Mouse (Mus musculus): ENCODE measurements around the gene Mrpl14.

Gene Mrpl14

DNA sequence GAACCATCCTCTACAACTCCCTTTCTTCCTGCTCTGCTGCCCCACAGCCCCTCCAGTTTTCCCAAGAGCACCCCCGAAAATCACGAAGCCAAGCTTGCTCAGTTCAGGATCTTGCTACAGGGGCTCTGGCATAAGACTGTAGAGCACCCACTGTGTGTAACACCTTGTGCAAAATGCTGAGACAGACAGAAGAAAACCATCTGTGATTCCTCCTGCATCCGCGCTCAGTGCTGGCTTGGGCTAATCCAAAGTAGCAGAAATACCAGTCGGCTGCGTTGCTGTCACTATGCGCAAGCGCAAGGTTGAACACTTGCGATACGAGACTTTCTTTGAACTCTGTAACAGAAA lies 38.4 kb downstream of the Mrpl14 start:
- no peak for DNase-seq (ENCODE audit: low spot score in 2 of 2)

DNA sequence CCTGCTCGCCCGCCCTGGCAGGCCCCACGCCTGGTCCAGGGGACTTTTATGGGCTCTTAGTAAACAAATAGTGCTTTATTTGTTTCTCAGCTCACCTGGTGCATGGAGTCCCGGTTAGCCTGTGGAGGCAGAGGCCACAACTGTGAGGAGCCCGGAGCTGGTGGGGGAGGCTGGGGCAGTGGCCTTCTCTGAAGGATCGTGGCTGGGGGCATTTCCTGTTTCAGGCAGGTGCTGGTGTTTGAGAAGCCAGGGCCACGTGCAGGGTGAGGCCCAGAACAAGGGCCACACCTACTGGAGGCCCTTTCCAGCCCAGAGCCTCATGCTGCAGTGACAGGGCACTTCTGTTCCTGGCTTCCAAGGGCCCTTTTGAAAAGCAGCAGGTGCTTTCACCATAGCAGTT lies 40.1 kb downstream of the Mrpl14 start:
- no peak for DNase-seq (ENCODE audit: low spot score in 2 of 2)

DNA sequence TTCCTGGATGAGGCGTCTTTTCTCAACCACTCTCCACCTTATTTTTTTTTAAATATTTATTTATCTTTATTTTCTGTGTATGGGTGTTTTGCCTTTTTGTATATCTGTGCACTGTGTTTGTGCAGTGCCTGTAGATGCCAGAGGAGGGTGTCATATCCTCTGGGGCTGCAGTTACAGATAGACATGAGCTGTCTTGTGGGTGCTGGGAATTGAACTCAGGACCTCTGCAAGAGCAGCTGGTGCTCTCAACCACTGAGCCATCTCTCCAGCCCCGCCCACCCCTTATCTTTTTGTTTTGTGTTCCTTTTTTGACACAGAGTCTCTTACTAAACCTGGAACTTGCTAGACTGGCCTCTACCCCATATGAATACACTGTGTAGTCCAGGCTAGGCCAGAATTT lies 41.4 kb downstream of the Mrpl14 start:
- no peak for DNase-seq (ENCODE audit: low spot score in 2 of 2)

DNA sequence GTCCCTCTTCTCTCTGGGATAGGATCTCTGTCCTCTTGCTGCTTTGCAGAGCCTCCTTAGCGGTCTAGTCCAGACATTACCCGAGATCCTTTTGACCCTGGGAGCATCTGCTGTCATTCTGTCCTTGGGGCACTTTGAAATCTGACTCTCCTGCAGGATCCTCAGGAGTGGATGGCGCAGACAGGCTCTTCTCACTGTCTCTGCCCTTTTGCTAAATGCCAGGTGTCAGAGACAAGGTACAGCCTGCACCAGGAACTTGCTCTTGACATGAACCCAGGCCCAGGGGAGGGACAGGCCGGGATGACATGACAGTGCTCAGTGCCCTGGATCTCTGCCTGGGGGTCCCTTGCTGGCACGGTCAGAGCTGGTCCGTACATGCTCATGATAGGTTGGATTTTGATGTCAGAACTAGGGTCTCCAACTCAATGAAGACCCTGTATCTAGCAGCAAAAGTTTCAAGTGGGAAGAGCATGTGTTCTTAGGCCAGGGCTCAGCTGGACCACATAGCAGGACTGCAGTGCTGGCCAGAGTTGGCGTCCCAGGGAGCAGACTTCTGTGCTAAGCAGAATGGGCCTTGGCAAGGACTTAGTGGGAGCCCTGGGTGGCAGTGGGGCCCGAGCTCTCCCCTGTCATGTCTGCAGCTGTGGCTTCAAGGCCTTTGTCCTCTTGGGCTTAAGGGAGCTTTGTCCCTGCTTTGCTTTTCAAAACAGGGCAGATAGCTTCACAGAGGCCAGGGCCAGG lies 42.0 kb downstream of the Mrpl14 start:
- no peak for DNase-seq (ENCODE audit: low spot score in 2 of 2)

DNA sequence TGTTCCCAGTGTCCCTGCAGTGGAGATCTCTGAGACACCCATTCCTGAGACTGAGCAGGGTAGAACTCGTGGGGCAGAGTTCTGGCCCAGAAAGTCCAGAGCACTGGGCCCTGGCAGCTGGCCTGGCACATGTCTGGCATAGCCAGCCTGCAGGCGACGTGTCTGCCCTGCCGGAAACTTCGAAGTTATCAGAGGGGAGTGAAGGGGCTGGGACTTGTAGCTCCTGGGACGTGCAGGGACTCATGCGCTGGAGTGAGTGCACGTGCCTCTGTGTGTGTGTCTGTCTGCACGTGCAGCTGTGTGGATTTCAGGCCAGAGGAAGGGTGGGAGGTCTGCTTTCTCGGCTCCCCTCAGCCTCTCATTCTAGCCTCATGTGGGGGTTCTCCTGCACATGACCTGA lies 43.3 kb downstream of the Mrpl14 start:
- no peak for DNase-seq (ENCODE audit: low spot score in 2 of 2)

DNA sequence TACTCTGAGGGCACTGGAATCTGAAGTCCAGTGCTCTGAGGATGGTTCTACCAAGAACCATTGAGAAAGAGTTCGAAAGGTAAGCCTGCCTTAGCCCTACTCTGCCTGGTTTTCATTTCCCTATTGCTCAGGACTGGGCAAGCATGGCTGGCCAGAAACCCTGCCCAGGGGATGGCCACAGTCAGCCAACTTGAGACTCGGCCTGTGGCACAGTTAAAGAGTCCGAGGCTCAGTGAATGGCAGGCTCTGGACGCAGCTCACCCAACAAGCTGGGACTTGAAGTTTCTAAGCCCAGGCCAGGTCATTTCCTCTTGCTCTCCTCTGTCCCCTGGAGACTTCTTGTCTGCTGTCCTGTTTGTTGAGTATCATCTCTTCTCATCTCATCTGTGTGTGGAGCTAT lies 44.6 kb downstream of the Mrpl14 start:
- no peak for DNase-seq (ENCODE audit: low spot score in 2 of 2)

DNA sequence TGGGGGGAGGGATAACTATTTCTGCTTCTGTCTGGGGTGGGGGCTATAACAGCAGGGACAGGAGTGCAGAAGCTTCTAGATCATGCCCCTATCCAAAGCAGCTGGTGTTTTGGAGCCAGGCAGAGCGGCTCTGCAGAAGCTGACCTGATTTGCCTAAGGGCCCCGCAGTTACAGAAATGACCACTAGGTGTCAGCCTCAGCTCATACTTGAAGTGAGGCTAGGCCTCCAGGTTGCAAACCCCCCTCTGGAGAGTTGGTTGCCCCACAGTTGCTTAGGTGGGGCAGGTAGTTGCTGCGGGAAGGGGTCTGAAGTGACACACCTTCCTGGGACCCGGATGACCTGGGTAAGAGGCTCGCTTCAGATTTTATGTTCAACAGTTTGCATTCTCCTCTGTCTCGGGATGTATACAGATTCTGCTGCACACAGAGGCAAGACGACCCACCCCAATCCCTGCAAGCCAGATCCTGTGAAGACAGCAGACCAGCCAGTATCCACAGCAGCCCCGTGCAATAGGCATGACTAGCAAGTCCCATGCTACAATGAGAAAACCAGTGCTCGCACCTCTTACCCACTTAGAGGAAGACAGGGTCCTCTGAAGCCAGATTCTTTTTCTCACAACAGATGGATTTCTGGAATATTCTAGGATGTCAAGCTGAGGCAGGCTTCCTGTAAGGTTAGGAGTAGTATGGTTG lies 45.2 kb downstream of the Mrpl14 start:
- DNase-seq (ENCODE audit: low spot score in 2 of 2), result peak; percentile 89 to 93

DNA sequence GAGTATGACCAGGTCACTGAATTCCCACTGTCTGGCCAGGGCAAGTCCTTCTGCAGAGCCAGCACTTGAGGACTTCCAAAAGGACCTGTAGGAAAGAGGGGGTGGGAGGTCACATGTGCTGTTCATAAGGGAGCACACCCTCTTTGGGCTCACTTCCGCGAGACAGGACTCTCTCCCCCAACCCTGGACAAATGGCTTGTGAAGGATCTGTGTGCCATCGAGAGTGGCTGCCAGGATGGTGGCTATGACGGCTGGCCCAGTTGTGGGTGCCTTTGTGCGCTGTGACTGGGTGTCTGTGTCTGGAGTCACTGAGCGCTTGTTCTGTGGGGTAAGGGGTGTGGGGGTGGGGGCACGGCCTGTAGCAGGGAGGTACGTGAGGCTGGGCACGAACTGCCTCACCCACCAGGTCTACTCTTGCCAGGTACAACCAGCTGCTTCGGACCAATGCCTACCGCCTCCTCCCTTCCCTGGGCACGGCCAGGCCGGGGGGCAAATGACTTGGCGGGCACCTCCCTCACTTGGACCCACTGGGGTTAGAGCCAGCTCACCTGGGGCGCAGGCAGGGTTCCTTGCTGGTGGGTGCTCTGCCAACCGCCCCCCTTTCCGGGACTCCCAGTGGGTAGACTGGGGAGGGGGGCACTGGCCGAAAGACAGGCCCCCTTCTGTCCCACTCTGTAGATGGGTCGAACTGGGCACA lies 47.1 kb downstream of the Mrpl14 start:
- DNase-seq (ENCODE audit: low spot score in 2 of 2), result no peak

DNA sequence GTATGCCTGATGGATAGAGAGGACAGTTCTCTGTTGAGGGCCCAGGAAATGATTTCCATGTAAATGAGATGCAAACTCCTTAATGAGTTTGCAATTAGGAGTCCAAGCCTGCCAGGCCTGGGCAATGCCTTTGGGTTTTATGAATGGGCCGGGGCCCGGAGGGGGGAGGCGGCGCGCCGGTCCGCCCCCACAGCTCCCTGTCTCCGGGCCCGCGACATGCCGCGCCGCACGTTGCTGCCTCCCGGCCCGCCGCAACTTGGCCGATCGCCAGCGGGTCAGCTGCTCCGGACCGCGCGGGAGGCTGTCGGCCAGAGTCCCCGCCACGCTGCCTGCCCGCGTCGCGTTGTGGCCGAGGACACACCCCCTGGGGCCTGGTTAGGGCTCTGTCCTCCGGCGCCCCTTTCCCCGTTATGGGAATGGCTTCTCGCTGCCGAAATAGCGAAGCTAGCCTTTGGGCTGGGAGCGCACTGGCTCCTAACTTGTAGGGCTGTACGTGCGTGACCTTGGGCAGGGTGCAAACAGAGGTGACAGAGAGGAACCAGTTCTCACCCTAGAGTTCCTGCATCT lies 47.7 kb downstream of the Mrpl14 start, which contains the start of gene 1600014C23Rik:
Gene 1600014C23Rik (minus strand): TSS at position 110 of the 567 bp plus-strand sequence.
- DNase-seq (ENCODE audit: low spot score in 2 of 2), result peak; percentile 57 to 76

DNA sequence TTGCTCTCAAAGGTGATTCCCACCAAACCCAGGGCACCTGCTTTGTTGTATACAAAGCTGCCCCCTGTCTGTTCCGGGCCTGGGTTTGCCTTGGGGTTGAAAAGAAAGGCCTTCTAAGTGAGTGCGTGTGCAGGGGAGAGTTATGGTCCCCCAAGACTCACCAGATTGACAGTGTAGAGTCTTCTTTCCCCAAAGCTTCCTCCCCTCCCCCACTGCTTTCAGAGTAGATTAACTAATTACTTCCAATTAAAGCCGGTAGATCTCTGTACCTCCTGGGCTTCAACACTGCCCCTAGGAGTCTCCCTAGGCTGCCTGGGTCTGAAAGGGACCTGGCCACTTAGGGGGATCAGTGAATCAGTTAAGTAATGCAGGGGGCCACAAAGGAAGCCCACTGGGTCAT lies 48.2 kb downstream of the Mrpl14 start:
- no peak for DNase-seq (ENCODE audit: low spot score in 2 of 2)

DNA sequence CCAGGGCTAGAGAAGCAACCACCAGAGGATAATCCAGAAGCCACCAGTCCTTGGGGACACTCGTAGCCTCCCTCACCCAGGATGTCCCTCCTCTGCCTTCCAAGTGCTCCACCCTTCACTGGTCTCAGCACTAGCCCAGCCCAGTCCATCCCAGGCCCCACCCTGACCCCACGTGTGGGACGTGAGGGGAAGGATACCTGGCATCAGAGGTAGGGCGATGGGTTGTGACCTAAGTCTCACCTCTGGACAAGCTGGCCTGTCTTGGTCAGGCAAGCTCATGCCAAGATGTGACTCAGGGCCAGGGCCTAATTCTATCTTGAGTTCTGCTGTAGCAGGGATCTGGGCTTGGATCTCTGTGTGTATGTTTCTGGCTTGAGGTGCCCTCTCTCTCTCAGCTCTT lies 48.8 kb downstream of the Mrpl14 start:
- DNase-seq (ENCODE audit: low spot score in 2 of 2), result no peak

DNA sequence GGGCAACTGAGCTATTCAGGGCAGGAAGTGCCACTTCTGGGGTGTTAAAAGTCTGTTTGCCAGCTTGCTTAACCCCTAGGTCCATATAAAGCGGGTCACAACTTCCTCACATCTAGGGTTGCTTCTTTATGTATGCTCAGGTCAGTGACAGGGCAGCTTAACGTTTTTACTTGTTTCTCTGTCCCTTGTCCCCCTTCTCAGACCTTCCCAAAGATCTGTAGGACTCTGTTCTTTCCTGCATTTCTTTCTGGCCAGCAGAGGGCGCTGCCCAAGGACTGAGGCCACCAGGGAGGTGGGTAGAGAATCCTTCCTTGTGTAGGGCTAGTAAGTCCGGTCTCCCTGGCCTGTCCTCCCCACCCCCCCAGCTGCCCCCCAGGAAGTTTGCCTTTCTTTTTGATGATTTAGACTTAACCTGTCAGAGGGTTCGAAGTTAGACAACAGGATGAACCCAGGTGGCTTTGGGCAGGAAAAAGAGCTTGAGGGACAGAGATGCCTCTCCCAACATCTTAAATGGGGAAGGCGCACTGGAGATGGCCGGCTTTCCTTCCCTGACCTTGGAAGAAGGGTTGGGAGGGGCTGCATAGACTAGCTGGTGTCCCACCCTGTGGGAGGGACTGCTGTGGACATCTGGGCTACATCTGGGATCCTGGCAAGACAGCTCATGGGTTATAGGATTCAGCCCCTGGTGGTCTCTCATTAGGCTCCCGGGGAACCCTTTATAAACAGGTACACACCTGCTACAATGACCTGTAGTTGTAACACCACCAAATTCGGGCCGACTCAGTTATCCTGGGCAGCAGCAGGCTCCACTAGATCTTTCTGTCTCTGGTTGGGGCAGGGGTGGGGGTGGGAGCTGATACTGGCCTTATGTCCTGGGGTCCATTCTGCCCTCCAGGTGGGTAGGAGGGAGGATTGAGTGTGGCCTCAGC lies 49.5 kb downstream of the Mrpl14 start:
- DNase-seq (ENCODE audit: low spot score in 2 of 2), result peak; percentile 85 to 89

DNA sequence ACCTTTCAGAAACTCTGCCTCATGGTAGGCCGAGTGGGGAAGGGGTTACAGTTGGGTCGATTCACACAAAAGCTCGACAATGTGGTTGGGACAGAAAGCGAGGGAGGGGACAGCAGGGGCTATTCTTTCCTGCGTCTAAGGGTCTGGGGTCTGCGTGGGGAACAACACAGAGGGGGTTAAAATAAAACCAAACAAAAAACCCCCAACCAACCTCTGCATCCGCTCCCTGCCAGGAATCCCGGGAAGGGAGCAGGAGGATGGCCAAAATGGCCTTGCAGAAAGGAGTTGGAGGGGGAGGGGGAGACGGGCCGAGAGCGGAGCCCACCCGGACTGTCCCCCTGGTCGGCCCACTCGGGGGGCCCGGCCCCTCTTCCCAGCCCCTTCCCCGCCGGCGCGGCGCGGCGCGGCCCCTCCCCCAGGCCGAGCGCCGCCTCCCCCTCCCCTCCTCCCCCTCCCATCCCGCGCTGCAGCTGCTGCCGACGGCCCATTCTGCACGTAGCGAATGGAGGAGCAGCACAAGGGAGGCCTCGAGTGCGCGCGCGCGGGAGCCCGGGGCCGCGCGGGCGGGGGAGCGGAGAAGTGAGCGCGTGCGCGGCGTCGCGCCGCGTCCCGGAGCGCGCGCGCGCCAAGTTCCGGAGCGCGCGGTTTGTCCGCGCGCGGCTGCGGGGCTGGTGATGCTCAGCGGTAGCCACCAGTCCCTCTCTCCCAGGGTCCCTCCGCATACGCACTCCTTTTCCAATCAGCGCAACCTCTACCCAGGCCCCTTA lies 50.4 kb downstream of the Mrpl14 start:
- peak; percentile 82 to 90 for DNase-seq (ENCODE audit: low spot score in 2 of 2)

DNA sequence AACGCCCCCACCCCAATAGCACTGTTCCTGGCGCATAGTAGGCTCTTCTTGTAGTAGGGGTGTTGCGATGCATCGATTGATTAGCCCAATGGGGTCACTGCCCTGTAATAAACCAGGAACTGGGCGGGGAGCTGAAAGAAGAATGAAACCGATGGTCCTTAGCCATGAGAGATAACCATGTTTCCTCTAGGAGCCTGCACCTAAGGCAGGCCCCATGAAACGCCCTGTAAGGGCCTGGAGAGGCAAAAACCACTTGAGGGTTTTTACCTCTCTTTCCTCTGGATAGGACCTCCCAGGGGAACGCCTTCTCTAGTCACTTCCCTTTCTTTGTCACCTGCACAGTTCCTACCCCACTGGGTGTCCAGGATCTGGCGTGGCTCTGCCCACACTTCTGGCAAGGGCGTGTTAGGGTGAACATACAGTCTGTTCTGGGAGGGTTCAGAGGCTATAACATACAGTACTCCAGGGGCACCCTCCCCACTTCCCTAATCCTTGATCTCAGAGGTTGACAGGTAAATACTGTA lies 51.0 kb downstream of the Mrpl14 start:
- DNase-seq (ENCODE audit: low spot score in 2 of 2), result no peak

DNA sequence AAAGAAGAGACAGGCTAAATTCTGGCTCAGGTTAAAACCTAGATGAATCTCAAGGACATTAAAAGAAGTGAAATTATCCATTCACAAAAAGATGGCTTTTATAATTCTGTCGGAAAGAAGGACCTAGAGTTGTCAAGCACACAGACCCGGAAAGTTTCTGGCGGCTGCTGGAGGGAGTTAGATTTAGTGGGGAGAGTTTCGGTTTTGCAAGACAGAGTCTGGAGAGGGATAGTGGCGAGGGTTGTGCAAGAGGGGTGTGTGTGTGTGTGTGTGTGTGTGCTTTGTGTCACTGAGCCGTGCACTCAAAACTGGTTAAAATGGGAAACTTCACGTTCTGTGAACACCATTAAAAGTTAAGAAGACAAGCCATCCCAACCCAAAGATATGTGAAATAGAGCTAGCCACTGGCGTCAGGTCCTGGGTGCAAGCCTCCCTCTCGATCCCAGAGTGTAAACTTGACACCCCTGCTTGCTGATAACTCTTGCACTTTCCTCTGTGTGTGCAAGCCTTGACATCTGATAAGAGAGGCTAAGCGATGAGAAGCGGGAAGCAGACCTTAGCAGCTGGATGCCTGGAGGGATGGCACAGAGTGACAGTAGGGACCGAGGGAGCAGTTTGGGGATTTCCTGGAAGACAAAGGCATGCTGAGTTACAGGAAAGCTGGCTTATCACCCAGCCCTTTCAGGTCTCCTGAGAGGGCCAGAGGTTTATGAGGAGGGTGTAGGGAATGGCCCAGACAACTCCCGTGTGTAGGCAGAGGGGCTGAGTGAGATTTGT lies 56.4 kb downstream of the Mrpl14 start:
- no peak for DNase-seq (ENCODE audit: low spot score in 2 of 2)

DNA sequence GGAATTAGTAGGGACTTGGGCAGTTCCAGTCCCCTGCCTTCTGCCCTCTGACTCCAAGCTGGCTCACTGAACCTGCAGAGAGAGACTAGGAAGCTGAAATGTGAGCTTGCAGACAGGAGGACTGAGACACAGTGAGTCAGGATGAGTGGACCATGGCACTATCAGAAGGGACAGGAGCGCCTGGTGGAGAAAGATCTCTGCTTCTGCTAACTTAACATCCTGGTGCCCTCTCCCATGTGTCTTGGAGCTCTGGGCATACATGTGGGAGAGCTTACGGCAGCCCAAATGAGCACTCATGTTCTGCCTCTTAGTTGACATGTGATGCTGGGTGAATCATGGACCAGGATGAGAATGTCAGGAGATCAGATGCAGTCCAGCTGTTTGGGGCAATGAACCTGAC lies 59.5 kb downstream of the Mrpl14 start:
- no peak for DNase-seq (ENCODE audit: low spot score in 2 of 2)

DNA sequence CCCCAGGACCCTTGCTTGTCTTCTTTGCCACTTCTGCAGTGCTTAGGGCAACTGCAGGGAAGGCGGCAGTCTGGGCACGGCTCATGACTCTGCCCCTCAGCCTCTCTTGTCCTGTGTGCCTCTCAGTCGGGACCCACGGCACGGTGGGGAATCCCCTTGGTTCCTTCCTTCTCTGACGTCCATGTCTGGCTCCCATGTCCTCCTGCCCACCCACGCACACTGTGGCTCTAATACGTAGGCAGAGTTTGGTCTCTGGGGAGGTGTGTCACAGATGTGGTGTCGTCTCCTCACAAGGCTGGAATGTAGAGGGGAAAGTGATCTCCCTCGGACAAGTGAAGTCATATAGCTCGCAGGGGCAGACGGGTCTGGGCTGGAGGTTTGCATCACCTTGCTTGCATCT lies 60.6 kb downstream of the Mrpl14 start:
- DNase-seq (ENCODE audit: low spot score in 2 of 2), result no peak

DNA sequence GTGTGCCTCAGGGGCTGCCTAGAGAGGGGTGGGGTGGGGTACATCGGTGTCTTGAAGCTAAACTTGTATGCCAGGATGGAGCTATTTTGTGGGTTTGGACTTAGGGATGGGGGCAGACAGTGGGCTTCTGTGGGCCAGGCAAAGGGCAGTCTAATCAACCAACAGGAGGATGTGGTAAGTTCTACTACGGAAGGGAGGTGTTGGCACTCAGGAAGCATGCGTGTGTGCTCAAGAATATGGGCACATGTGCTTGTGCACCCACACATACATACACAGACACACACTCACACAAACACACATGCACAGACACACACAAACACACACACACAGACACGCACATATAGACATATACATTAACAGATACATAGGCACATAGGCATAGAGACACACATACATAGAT lies 61.2 kb downstream of the Mrpl14 start:
- DNase-seq (ENCODE audit: low spot score in 2 of 2), result no peak

All from cerebellum, postnatal 4 days (tissue).